Mouse (Mus musculus): ENCODE results near the gene Repin1.
"Not testable (repeated sequence)": the region's sequence is repeated elsewhere in the genome, so short reads cannot be mapped to it uniquely, and the experiment has no call there.

Gene Repin1

GRCm38 (mm10) chr6:48581257-48581656, 12.4 kb upstream of the Repin1 start:
- DNase-seq, result no peak

- peak; percentile 63 to 64 for DNase-seq
These were observed 11.6 kb upstream of the Repin1 start for GRCm38 (mm10) chr6:48582037-48582436.

GRCm38 (mm10) chr6:48589194-48589750, 4.4 kb upstream of the Repin1 start, which contains the start of gene Gm45021:
TSS of gene Gm45021 (plus strand) at chr6:48589610.
- no peak for DNase-seq

- peak in 1 of 2 experiments; percentile 52 for DNase-seq
These were observed 2.4 kb upstream of the Repin1 start for GRCm38 (mm10) chr6:48591221-48591845.

- no peak for DNase-seq
These were observed 1.8 kb upstream of the Repin1 start for GRCm38 (mm10) chr6:48591871-48592270.

GRCm38 (mm10) chr6:48594043-48594738, 508 bp downstream of the Repin1 start:
- peak; percentile 68 to 69 for DNase-seq

- DNase-seq, result peak; percentile 57
These were observed 1.6 kb downstream of the Repin1 start for GRCm38 (mm10) chr6:48595278-48595677.

- DNase-seq, result no peak
These were observed 3.0 kb downstream of the Repin1 start for GRCm38 (mm10) chr6:48596545-48597232.

- no peak for DNase-seq
These were observed 3.5 kb downstream of the Repin1 start for GRCm38 (mm10) chr6:48597233-48597625.

GRCm38 (mm10) chr6:48600594-48600993, 6.9 kb downstream of the Repin1 start:
- no peak for DNase-seq

- DNase-seq, result peak; percentile 99
These were observed 7.8 kb downstream of the Repin1 start, which contains the start of gene Zfp775 for GRCm38 (mm10) chr6:48601271-48602079. TSS of gene Zfp775 (plus strand) at chr6:48602063.

- DNase-seq, result peak; percentile 43 to 61
These were observed 8.5 kb downstream of the Repin1 start for GRCm38 (mm10) chr6:48602080-48602741.

GRCm38 (mm10) chr6:48608124-48608523, 14.4 kb downstream of the Repin1 start:
- DNase-seq, result no peak

- no peak for DNase-seq
These were observed 15.8 kb downstream of the Repin1 start for GRCm38 (mm10) chr6:48609512-48609911.

GRCm38 (mm10) chr6:48610657-48611056, 17.0 kb downstream of the Repin1 start:
- DNase-seq, result no peak

- DNase-seq, result no peak
These were observed 19.8 kb downstream of the Repin1 start for GRCm38 (mm10) chr6:48613464-48613863.

- no peak for DNase-seq
These were observed 21.1 kb downstream of the Repin1 start for GRCm38 (mm10) chr6:48614756-48615155.

GRCm38 (mm10) chr6:48620031-48620430, 26.3 kb downstream of the Repin1 start:
- DNase-seq, result no peak

GRCm38 (mm10) chr6:48622186-48622843, 28.6 kb downstream of the Repin1 start:
- DNase-seq, result not testable (repeated sequence)

- no peak for DNase-seq
These were observed 29.8 kb downstream of the Repin1 start for GRCm38 (mm10) chr6:48623460-48623859.

GRCm38 (mm10) chr6:48626464-48626863, 32.8 kb downstream of the Repin1 start, which contains the start of gene AI854703:
TSS of gene AI854703 (plus strand) at chr6:48626764.
- no peak for DNase-seq

All from kidney, postnatal 36 days (tissue).